In the genomic region with DNA sequence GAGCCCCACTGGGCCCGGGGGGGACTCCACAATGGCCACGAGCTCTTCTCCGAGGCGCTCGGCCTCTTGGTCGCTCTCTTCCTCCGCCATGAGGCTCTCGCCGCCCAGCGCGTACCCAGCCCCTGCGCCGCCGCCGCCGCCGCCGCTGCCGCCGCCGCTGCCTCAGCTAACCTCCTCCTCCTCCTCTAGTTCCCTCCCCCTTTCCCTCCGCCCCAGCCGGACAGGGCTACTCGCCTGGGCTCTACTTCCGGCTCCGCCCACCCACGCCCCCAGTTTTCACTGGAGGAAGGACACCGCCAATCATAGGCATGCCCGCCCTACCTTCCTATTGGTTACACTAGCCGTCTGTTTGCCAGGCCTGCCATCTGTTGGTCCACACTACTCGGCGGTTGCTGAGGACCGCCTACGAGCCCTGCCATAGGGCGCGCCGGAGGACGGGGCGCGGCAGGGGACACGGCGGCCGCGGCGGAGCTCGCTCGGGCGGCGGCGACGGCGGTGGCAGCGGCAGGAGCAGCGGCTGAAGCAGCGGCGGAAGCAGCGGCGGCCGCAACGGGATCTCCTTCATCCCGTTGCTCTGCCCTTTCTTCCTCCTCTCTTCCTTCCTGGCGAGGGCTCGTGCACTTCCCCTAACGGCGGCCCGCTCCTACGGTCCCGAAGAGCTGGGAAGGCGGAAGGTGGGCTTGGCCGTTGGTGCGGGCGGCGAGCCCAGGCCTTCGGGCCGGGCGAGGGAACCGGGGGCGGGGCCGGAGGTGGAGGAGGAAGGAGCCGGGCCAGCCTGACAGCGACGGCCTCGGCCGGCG, we compare ENCODE assay signal across 7 mouse cellular contexts. TPM values are rescaled to one million over a fixed set of nuclear protein-coding genes. Genes with fewer than 3 reads are reported as not detected.
DNase-seq lines count a peak whose midpoint lies in the region; ATAC-seq lines count a peak whose summit lies in the region.

A gene (minus strand): TSS at position 90 of the 800 bp plus-strand sequence.
A gene (plus strand): TSS at position 434 of the 800 bp plus-strand sequence.

- peaks cover 8% of the 10 kb centered on the region; the same call in 1 of the 2 replicates for H3K36me3 ChIP-seq in intestine, embryonic 16.5 days (ENCODE audit: control insufficient read depth, insufficient read depth, low read length)
- H3K36me3 ChIP-seq in midbrain, embryonic 11.5 days (ENCODE audit: control insufficient read depth, insufficient read depth, low read length) = no peaks in the 10 kb centered on the region; the same call in 1 of the 2 replicates

- no peaks in the 10 kb centered on the region for H3K27me3 ChIP-seq in intestine, embryonic 16.5 days (replicated peaks; ENCODE audit: control insufficient read depth, insufficient read depth, low read length)
- H3K27me3 ChIP-seq in midbrain, embryonic 11.5 days (ENCODE audit: control insufficient read depth, insufficient read depth, low read length) = no peaks in the 10 kb centered on the region

- intact Hi-C loops in left cerebral cortex, postnatal 36 days (cut with DNase I) = loop anchor here (2.0 to 5.0 kb wide), 2 partner anchors 81 to 94 kb away; a partner anchor contains a TSS

- peak within 1 kb of the TSS; percentile 91 for H3K9ac ChIP-seq in intestine, embryonic 16.5 days (ENCODE audit: low read depth, low read length)
- peak within 1 kb of the TSS; percentile 90 for H3K9ac ChIP-seq in midbrain, embryonic 11.5 days (ENCODE audit: low read length)

- WGBS in intestine, embryonic 16.5 days = under 1% methylated on average over 77 of the region's 85 CpGs
- under 1% methylated on average over 72 of the region's 85 CpGs for WGBS in midbrain, embryonic 11.5 days

- no peaks in the 10 kb centered on the region for H3K9me3 ChIP-seq in intestine, embryonic 16.5 days (ENCODE audit: control insufficient read depth, low read length)
- H3K9me3 ChIP-seq in midbrain, embryonic 11.5 days (ENCODE audit: control insufficient read depth, low read length) = no peaks in the 10 kb centered on the region

- H3K27ac ChIP-seq in intestine, embryonic 16.5 days (ENCODE audit: low read length) = peak within 1 kb of the TSS; percentile 94
- peak within 1 kb of the TSS; percentile 92 for H3K27ac ChIP-seq in midbrain, embryonic 11.5 days (ENCODE audit: low read depth, low read length)

- peak; percentile 100 for ATAC-seq in intestine, embryonic 16.5 days
- ATAC-seq in midbrain, embryonic 11.5 days (ENCODE audit: low FRiP score) = peak; percentile 100

- H3K4me3 ChIP-seq in intestine, embryonic 16.5 days (ENCODE audit: low read length) = peak within 1 kb of the TSS; percentile 97
- H3K4me3 ChIP-seq in midbrain, embryonic 11.5 days (ENCODE audit: low read depth, low read length) = peak within 1 kb of the TSS; percentile 94

- peak within 1 kb of the TSS; percentile 95 for H3K4me2 ChIP-seq in intestine, embryonic 16.5 days (ENCODE audit: low read depth, low read length)
- peak within 1 kb of the TSS; percentile 90 for H3K4me2 ChIP-seq in midbrain, embryonic 11.5 days

- H3K4me1 ChIP-seq in intestine, embryonic 16.5 days (ENCODE audit: control insufficient read depth, insufficient read depth, low read length) = peaks cover 12% of the 10 kb centered on the region
- H3K4me1 ChIP-seq in midbrain, embryonic 11.5 days (ENCODE audit: control insufficient read depth, insufficient read depth, low read length) = peaks cover 9% of the 10 kb centered on the region

- peak; percentile 100 for DNase-seq in adrenal gland, adult 8-10 months
- peak; percentile 99 for DNase-seq in embryo, embryonic 9.5 days (ENCODE audit: extremely low spot score)
- peak; percentile 98 to 100 for DNase-seq in gastrocnemius, postnatal 4 days (ENCODE audit: low spot score in 2 of 2)
- peak; percentile 100 for DNase-seq in left cerebral cortex, postnatal 36 days (ENCODE audit: low spot score in 2 of 2)
- DNase-seq in midbrain, embryonic 11.5 days (ENCODE audit: low spot score, missing footprints) = peak; percentile 100
- peak; percentile 99 for DNase-seq in skeletal muscle tissue, adult 2 months (ENCODE audit: low read depth, low spot score)

RNA-seq across cellular contexts. Expression of the first gene that starts in this region (rescaled TPM):
- 10 to 100 TPM; 20.0 to 27.8 (median 26.1) TPM for total RNA-seq in adrenal gland, adult 8-10 months (2022)
- total RNA-seq in gastrocnemius, postnatal 4 days (2021) = 1 to 10 TPM; 7.9 to 9.6 TPM
- 3.7 and 4.0 TPM in 2 replicates for polyA plus RNA-seq in intestine, embryonic 16.5 days (2015; fragmentation: Nextera tagmentation; extraction: Ambion mirVana)
- total RNA-seq in left cerebral cortex, postnatal 36 days (2021) = 10 to 100 TPM; 16.0 to 17.4 TPM
- polyA plus RNA-seq in midbrain, embryonic 11.5 days (2014; fragmentation: Nextera tagmentation; extraction: Ambion mirVana) = 8.1 and 8.5 TPM in 2 replicates

RNA-seq across cellular contexts. Expression of the second gene that starts in this region (rescaled TPM):
- total RNA-seq in adrenal gland, adult 8-10 months (2022) = 100 to 1,000 TPM; 116 to 152 (median 136) TPM
- total RNA-seq in gastrocnemius, postnatal 4 days (2021) = 10 to 100 TPM; 64.2 to 70.3 TPM
- polyA plus RNA-seq in intestine, embryonic 16.5 days (2015; fragmentation: Nextera tagmentation; extraction: Ambion mirVana) = 47.2 and 48.7 TPM in 2 replicates
- 10 to 100 TPM; 58.2 to 59.4 TPM for total RNA-seq in left cerebral cortex, postnatal 36 days (2021)
- 124 and 143 TPM in 2 replicates for polyA plus RNA-seq in midbrain, embryonic 11.5 days (2014; fragmentation: Nextera tagmentation; extraction: Ambion mirVana)

Comparison
In these comparisons a context has a peak if more than half of its experiments do, and no peak if none do; other contexts are left out.
1. Peak in every context shown above with its lines: DNase-seq, ATAC-seq, H3K4me3 ChIP-seq and H3K27ac ChIP-seq.